Mouse (Mus musculus): ENCODE measurements at regions not wholly inside any gene's neighbourhood (a gene's known extent, or its start where the extent isn't known, plus 50 kb on each side); places are given as distances from the start of the nearest gene placed in this dataset.

DNA sequence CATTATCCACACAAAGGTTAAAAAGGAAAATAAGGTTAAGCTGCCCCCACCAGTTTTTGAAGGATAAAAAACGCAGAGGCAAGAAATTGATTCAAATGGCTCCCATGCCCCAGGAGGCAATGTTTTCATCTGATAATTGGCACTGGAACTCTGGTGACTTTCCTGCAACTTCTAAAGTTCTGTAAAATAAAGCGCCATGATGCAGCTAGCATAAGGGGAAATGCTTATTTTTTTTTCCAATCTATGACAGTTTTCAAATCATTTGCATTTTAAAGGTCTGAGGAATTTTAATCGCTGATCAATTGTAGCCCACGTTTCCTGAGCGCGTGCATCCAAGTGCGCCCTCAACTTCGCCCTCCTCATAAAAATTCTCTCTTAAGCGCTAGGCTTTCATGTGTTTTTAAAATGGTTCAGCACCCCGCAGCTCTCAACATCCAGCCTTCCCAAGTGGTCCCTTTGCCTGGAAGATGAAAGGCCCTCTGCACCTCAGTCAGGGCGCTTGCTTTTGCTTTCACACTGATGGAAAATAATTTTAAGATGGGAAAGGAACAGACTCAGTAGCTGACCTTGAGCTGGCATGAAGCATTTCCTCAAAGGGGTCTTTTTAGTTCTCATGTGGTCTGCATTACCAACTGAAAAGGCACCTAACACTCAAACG is 148.5 kb upstream of the Lsm8 start:
- no peaks in the 10 kb centered on the region for H3K9me3 ChIP-seq

GRCm38 (mm10) chr6:18710763-18711162 is 137.6 kb upstream of the Lsm8 start:
- H3K4me3 ChIP-seq (replicated peaks): no peak overlapping the region
- no peaks in the 10 kb centered on the region for H3K9me3 ChIP-seq
- H3K36me3 ChIP-seq (replicated peaks; ENCODE audit: low read length): no peaks in the 10 kb centered on the region
- no peaks in the 10 kb centered on the region for H3K4me1 ChIP-seq
- TF ChIP-seq GATA1 (IDR thresholded peaks at IDR 0.05; ENCODE audit: borderline replicate concordance, low read length): no peak
- no peak for TF ChIP-seq FLI1 (IDR thresholded peaks at IDR 0.05; ENCODE audit: low read length)
- H3K27me3 ChIP-seq (replicated peaks): no peaks in the 10 kb centered on the region

More for the DNA sequence above, 148.5 kb upstream of the Lsm8 start:
- no peaks in the 10 kb centered on the region for H3K36me3 ChIP-seq (replicated peaks; ENCODE audit: low read length)
- no peaks in the 10 kb centered on the region for H3K4me1 ChIP-seq
- no peaks in the 10 kb centered on the region for H3K27me3 ChIP-seq (replicated peaks)
- TF ChIP-seq FLI1 (IDR thresholded peaks at IDR 0.05; ENCODE audit: low read length): no peak
- TF ChIP-seq GATA1 (IDR thresholded peaks at IDR 0.05; ENCODE audit: borderline replicate concordance, low read length): no peak
- H3K4me3 ChIP-seq (replicated peaks): no peak overlapping the region

GRCm38 (mm10) chr6:18748859-18749258 is 99.5 kb upstream of the Lsm8 start:
- Histone ChIP-seq H3K27me3 (replicated peaks) (no peaks in the 10 kb centered on the region), H3K9me3 (no peaks in the 10 kb centered on the region), H3K4me1 (no peaks in the 10 kb centered on the region), H3K36me3 (replicated peaks; ENCODE audit: low read length) (no peaks in the 10 kb centered on the region), H3K4me3 (replicated peaks) (no peak overlapping the region)
- TF ChIP-seq GATA1 (IDR thresholded peaks at IDR 0.05; ENCODE audit: borderline replicate concordance, low read length) (no peak), FLI1 (IDR thresholded peaks at IDR 0.05; ENCODE audit: low read length) (no peak)

DNA sequence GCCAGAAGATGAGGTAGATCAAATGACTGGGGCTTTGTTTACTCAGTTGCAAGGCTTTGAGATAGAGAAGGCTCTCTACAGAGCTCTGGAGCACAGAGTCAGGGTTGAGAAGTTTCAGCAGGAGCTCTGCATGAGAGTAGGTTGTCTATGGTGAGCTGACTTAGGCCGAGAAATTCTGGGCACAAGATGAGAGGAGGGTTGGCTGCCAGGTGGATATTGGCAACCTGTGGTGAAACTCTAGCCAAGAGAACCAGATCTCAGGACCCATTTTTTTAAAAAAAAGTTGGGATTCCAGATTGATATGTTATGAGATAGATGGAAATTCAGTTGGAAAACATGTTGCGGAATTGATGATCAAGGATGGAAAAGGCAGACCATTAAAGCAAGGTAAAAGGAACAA is 83.8 kb upstream of the Lsm8 start:
- TF ChIP-seq FLI1 (IDR thresholded peaks at IDR 0.05; ENCODE audit: low read length) (no peak), GATA1 (IDR thresholded peaks at IDR 0.05; ENCODE audit: borderline replicate concordance, low read length) (no peak)
- Histone ChIP-seq H3K27me3 (replicated peaks) (no peaks in the 10 kb centered on the region), H3K9me3 (no peaks in the 10 kb centered on the region), H3K36me3 (replicated peaks; ENCODE audit: low read length) (no peaks in the 10 kb centered on the region), H3K4me1 (peaks cover 3% of the 10 kb centered on the region), H3K4me3 (replicated peaks) (no peak overlapping the region)

GRCm38 (mm10) chr6:18795390-18795789 is 53.0 kb upstream of the Lsm8 start:
- H3K4me1 ChIP-seq: peaks cover 12% of the 10 kb centered on the region
- H3K36me3 ChIP-seq (replicated peaks; ENCODE audit: low read length): no peaks in the 10 kb centered on the region
- TF ChIP-seq GATA1 (IDR thresholded peaks at IDR 0.05; ENCODE audit: borderline replicate concordance, low read length): no peak
- TF ChIP-seq FLI1 (IDR thresholded peaks at IDR 0.05; ENCODE audit: low read length): no peak
- H3K4me3 ChIP-seq (replicated peaks): no peak overlapping the region
- H3K27me3 ChIP-seq (replicated peaks): no peaks in the 10 kb centered on the region
- no peaks in the 10 kb centered on the region for H3K9me3 ChIP-seq

DNA sequence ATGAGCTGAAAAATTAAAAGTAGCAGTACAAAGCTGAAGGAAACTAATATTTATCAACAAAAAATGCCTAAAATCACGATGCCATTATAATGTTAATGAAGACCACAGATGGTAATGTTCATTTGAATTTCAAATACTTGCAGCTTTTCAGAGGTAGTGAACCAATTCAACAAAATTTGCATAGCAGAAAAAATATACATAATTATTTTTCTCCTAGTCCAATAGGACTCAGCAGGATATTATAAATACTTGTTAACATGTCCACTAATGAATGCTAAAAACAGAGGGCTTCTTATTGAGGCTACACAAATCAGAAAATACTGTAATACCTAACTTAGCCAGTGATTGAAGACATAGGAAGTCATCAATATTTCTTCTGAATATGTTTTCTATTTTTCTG is 52.5 kb upstream of the Lsm8 start:
- Histone ChIP-seq H3K9me3 (no peaks in the 10 kb centered on the region), H3K4me1 (peaks cover 17% of the 10 kb centered on the region), H3K36me3 (replicated peaks; ENCODE audit: low read length) (no peaks in the 10 kb centered on the region), H3K4me3 (replicated peaks) (no peak overlapping the region), H3K27me3 (replicated peaks) (no peaks in the 10 kb centered on the region)
- TF ChIP-seq GATA1 (IDR thresholded peaks at IDR 0.05; ENCODE audit: borderline replicate concordance, low read length) (no peak), FLI1 (IDR thresholded peaks at IDR 0.05; ENCODE audit: low read length) (no peak)

DNA sequence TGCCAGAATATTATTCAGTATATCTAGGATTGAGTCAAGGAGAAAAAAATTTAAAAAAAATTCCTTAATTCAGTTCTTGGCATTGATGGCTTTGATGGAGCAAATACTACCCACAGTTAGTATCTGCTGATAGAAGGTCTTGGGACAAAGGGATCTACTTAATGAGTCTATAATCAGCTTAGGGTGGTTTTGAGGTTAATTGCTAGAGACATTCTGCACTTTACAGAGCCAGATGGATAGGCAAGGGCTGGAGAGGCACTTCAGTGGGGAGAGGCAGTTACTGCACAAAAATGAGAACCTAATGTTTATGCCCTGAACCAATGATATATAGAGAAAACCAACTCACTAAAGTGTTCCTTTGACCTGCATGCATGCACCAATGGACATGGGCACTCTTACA is 51.8 kb upstream of the Lsm8 start:
- H3K36me3 ChIP-seq (replicated peaks; ENCODE audit: low read length): no peaks in the 10 kb centered on the region
- TF ChIP-seq FLI1 (IDR thresholded peaks at IDR 0.05; ENCODE audit: low read length): no peak
- no peak for TF ChIP-seq GATA1 (IDR thresholded peaks at IDR 0.05; ENCODE audit: borderline replicate concordance, low read length)
- no peaks in the 10 kb centered on the region for H3K27me3 ChIP-seq (replicated peaks)
- no peak overlapping the region for H3K4me3 ChIP-seq (replicated peaks)
- H3K9me3 ChIP-seq: no peaks in the 10 kb centered on the region
- peaks cover 24% of the 10 kb centered on the region for H3K4me1 ChIP-seq

Data from megakaryocyte, embryonic 14.5 days (primary cell).